Mouse (Mus musculus) gastrocnemius, postnatal 36 days (tissue): ENCODE data around the gene Nrip1. TPM values are rescaled to one million over a fixed set of nuclear protein-coding genes. Genes with fewer than 3 reads are reported as not detected.

Experiments used
- DNase-seq, 2 experiments: peaks; one replicate each; pipeline ENCODE4 v3.0.0; 2022
- intact Hi-C: fragments of 180-260 bp; cut with DNase I; formaldehyde crosslinking; loops from one replicate; pipeline ENCODE4 v1.15.1; 2025
- total RNA-seq, 2 experiments: library from RNA; stranded (reverse); gene quantifications; 2 replicates each; pipeline ENCODE4 v1.2.3; 2021

Nrip1 gene
- total RNA-seq, 2 experiments from 2014 or later, result 38.2 to 40.5 TPM

DNA sequence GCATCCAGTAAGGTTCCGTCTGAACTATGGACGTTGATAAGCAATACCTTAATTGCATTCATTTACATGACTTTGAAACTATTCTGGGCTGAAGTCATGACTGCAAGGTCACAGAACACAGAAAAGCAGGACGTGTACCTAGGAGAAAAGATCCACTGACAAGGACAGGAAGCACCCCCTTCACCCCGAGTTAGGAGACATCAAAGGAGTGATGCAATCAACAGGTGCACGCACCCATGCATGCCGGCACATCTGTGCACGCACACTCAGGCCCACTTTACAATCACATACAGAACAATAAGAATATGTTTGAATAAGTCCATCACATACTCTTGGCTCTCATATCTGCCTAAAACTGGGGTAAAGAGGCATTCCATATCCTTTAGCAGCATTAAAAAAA lies 19.3 kb downstream of the Nrip1 start:
- no peak for DNase-seq
- intact Hi-C loops, result no loop called here

DNA sequence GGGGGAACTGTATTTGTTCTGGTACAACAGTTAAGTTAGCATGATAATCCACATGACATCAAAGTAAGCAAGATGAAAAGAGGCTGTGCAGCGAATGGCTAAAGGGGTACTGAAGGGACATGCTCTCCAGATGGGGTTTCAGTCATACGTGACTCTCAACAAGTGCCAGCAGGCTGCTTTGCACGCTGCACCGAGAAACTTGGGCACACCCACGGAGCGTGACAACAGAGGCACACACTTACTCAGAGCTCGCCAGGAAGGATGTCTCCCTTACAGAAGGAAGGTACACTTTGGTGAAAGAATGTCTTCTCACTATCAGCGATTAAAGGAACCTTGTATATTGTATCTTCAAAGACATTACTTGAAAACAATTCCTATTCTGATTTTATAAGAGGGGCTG lies 22.7 kb downstream of the Nrip1 start:
- no peak for DNase-seq
- intact Hi-C loops, result no loop called here

DNA sequence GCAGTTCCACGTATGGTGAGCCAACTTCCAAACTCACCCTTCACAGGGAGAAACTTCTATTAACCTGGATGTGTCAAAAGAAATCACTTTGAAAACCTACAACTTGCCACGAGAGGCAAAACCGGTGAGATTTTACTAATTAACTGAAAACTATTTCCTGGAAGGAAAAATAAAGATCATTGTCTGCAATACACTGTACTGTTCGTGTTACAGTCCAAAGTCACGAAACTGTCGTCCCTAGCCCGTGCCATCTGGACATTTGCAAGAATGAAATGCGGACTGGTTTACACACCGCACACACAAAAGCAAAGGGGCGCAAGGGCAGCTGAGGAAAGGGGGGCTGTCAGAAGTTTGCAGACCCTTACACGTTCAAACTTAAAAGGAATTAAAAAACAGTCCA lies 24.6 kb downstream of the Nrip1 start:
- intact Hi-C loops, result no loop called here
- no peak for DNase-seq

DNA sequence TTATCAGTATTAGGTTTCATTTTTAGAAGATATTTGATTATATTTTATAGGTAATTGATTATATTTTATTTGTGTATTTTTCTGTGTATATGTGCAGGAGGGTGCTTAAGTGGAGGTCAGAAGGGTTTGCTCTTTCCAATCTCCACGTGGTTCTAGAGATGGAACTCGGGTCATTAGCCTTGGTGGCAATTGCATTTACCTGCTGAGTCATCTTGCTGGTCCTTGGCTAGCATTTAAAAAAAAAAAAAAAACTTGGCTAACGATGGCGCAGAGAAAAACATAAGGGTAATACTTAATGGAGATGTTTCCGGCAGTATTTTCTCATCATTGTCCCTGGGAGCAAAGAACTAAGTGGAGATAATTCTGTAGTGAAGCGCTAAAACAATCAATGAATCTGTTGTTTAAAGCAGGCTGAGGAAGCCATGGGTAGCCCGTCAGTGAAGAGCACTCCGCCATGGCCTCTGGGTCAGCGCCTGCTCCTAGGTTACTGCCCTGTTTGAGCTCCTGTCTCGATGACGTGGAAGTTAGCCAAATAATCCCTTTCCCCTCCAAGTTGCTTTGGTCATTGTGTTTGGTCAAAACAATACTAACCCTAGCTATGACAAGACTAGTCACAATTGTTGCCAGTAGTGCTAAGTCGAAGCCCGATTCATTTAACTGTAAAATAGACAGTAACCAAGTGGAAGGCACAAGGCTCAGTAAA lies 25.8 kb downstream of the Nrip1 start:
- intact Hi-C loops, result no loop called here

DNA sequence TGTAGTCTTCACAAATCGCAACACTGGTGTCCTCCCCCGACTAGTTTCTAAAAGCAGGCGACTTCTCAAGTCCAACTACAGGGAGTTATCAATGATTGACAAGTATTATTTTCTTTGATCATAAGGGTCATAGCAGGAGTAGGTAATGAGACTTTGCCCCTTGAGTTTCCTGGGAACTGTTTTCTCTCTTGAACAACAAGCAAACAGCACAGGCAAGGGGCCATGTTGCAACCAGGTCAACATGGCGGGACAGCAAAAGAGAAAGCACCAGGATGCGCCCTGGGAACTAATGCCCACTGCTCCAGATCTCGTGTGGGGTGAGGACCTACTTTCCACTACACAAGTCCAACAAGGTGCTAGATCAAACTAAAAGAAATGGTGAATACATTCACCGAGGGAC lies 27.3 kb downstream of the Nrip1 start:
- DNase-seq, result no peak
- intact Hi-C loops, result no loop called here

More for the DNA sequence above, 25.8 kb downstream of the Nrip1 start:
- no peak for DNase-seq

DNA sequence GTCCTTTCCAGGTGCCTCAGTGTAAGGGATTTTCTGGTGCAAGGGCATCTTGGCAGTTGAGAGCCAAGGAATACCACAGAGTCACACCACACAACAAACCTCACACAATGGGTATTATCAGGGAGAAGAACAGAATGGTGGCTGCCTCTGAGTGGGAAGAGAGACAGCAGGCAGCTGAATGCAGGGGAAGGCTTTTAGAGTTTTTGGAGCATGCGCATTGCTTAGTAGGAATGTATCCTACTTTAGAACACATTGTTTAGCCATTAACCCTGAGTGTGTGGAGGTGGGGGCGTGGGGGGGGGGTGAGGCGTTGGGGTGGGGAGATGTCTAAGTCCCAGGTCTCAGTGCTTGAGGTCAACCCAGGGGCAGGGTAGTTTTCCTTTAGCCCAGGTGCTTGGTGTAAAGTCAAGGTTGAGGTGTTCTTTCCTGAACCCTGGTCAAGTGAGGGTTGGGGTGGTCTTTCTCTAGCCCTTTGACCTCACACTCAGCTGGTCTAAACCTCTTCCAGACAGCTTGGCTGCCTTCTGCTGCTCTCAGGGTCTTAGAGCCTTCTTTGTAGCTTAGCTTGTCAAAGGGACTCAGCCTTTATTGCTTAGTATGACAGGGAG lies 28.8 kb downstream of the Nrip1 start:
- intact Hi-C loops, result no loop called here
- no peak for DNase-seq

DNA sequence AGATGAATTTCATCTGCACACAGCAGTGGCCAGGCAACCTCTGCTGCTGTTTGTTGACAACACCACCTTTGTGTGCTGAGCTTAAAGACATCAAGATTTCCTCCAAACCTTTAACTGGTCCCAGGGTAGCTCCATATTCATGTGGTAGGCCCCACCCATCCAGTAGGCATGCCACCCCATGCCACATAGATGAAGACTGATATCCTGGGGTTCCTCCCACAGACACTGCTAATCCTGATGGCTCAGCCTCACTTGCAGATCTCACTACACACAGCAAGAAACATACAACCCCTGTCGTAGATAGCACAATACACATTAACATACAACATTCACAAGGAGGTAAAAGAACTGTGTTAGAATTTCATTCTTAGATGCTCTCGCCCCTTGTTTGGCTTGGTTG lies 29.6 kb downstream of the Nrip1 start:
- intact Hi-C loops, result no loop called here
- DNase-seq, result no peak

DNA sequence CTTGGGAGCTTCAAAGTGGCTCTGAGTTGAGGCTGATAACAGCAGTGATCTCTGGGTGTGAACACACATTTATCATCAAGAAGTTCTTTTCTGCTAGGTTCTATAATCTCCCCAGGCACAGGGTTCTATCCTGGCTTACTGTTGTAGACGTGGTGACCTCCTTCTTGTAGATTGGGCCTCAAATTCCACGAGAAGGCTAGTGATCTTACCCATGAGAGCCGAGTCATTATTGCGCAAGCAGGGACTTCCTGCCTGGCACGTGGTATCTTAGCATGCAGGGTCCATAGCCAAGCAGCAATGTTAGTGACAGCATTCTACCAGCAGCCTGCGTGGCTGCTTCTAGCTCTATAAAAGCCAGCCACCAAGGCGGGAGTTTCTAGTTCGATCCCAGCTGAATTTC lies 32.0 kb downstream of the Nrip1 start:
- intact Hi-C loops, result no loop called here
- DNase-seq, result peak in 1 of 2 experiments; percentile 42

DNA sequence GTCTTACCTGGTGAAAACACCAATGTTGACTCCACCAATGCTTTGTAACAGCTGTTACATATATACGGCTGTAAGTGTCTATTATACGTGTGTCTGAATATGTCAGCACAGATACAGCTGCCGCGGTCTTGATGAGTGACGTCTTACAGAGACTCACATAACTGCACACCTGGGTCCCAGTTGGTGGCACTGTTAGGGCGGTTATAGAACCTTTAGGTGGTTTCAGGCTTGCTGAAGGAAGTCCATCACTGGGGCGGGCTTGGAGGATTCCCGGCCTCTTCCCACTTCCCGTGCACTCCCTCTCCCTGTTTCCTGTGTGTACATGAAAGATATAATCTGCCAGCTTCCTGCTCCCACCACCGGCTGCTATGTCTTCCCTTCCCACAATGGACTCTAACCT lies 34.4 kb downstream of the Nrip1 start:
- no peak for DNase-seq
- intact Hi-C loops, result no loop called here

DNA sequence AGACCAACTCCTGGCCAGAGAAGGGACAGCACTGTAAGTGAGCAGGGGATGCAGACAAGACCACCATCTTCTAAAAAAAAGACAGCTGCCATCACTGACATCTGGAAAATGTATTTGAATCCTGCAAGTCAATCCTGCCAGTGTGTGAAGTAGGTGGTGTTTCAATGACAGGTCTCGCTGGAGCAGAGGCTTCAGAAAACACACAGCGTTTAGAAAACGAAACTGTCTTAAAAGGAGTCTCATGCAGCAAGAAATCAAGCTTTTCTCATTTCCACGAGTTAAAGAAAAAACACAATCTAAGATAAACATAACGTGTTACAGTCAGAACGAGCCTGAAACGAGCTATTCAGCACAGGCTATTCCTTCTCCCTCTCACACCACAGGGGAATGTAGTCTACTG lies 36.3 kb downstream of the Nrip1 start:
- no peak for DNase-seq
- intact Hi-C loops, result no loop called here

DNA sequence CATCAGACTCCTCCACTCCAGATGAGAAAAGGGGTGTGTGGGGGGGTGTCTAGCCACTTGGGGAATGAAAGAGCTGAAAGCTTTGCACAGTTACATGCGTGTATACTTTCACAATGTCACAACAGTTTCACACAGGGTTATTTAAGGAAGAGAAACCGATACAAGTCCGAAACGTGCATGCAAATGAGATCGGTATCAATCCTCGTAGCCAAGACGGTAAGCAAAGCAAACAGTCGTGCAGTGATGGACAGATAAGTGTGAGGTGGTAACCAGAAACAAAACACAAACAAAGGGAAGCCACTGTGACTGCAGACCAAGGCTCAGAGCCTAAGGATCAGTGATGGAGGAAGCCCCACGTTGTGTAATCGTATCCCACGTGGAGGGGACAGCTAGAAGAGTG lies 36.7 kb downstream of the Nrip1 start:
- intact Hi-C loops, result no loop called here

DNA sequence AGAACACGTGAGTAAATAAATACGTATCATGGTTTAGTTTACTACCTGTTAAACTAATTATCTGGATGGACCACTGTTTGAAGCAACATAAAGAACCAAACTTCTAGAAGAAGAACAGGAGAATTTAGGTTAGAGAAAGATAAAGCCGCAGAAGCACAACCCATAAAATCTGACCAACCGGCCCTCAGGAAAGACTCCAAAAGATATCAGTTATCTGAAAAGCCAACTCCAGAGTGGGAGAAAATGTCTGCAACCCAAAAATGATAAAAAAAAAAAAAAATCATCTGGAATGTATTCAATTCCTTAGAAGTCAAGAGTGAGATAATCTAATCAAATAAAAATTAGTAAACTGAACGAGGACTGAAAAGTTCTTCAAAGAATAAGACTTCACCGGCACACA lies 37.7 kb downstream of the Nrip1 start:
- DNase-seq, result no peak
- intact Hi-C loops, result no loop called here

More for the DNA sequence above, 36.7 kb downstream of the Nrip1 start:
- DNase-seq, result no peak

DNA sequence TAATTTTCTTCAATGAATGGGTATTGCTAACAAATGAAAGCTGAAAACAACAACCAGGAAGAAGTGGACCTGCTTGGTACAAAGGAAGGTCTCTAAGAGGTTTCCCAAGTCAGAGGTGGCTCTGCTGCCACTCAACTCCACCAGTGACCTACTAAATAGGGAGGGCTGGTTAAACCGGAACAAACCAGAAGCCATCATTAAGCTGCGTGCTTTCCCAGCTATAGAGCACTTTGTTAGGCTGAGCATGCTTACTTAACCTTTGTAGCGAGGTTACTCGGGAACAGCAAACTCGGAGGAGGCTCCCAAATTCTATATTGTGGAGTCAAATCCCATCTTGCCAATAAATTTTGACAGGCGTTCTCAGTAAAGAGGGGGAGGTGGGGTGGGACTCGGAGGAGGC lies 41.5 kb downstream of the Nrip1 start:
- intact Hi-C loops, result no loop called here
- DNase-seq, result no peak

DNA sequence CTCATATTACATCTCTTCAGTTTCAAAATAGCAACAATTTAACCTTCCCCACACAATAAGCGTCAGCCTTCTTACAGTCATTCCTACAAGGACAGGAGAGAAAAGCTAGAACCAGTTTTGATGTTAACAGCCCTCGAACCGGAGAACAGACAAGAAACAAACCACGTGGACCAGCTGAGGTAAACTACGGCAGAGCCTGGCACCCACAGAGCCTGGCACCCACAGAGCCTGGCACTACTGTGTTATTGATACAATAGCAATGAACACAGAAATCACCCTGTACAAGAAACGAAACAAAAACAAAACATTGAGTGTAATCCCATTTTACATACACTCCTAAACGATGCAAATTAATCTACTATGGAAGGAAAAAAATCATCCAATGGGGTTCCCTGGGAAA lies 42.4 kb downstream of the Nrip1 start:
- no peak for DNase-seq
- intact Hi-C loops, result no loop called here

DNA sequence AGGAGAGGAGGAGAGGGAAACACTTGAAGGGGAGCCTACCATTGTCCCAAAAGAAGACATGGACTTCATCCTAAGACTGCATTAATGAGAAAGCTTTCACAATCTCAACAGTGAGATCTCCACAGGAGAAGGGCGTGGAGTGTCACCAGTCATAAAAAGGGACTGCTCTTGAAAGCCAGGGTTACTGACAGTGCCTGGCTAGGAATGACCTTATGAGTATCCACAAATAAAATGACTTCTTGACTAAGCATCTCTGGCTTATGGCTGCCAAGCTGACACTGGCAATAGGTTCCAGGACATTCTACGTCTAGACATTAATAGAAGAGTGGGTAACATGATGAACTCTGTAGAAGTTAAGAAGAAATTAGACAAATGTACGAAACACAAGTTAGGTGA lies 48.3 kb downstream of the Nrip1 start:
- DNase-seq, result no peak

DNA sequence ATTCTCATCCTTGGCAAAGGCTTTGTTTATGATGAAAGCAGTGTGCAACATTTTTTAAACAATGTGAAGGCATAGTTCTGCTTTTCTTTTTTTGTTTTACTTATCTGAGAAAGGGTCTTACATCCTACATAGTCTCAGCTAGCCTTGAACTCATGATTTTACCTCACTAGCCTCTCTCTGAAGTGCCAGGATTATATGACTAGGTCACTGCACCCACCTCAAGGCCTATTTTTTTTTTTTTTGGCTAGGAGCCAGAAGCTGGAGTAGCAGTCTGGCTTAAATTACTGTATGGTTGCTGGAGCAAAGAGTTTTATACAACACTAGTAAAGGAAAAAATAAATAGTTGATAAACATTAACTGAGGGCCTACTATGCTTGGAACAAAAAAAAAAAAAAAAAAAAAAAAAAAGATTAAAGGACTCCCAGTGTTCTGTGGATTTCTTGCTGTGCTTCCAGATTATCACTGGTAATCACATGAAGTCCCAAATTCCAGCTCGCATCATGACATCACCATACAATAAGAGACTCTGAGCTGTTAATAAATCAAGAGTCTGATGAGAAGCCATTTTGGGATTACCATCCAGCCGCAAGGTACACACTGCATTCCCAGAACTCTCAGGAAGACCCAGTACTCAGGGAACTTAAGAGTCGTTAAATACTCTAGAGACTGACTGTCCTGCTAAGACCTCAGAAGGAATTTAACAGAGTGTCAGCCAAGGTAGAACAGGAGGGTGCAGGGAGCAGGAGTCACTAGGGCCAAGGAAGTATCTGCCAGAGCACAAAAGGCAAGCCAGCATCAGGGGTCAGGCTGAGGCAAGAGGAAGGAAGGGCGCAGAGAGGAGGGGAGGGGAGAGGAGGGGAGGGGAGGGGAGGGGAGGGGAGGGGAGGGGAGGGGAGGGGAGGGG lies 49.0 kb downstream of the Nrip1 start:
- intact Hi-C loops, result loop anchor here (10.0 kb wide), 1 partner anchor 110 kb away; no protein-coding TSS in a partner anchor
- peak; percentile 34 to 63 for DNase-seq

More for the DNA sequence above, 48.3 kb downstream of the Nrip1 start:
- intact Hi-C loops, result loop anchor here (10.0 kb wide), 1 partner anchor 109 kb away; no protein-coding TSS in a partner anchor

DNA sequence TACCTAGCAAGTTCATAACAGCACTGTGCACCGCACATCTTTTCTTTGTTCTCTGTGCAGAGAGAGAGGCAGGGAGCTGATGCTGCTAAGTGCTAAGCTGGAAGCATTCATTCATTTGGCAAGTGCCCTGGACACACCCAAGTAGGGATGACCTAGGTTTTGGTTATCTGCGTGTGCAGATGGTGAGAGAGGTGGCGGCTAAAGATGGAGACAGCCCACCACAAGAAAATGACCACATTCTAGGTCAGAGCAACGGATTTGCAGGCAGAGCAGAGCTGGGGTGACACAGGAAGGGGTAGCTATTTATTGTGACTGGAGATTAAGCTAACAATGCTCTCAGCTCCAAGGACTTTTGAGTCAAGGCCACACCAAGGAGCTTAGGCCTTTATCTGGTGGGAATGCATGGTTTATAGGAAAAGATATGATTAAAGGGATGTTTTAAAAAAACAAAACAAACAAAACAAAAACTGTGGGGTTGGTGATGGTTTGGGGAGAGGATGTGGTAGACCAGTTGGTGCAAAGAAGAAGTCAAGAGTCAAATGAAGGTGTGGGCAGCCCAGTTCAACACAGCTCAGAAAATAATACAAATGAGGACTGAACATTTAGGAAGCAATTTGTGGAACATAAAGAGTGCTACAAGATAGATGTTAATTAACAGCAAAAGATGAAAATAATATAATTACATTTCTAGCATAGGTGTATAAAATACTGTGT lies 49.9 kb downstream of the Nrip1 start:
- DNase-seq, result no peak
- intact Hi-C loops, result loop anchor here (10.0 kb wide), 1 partner anchor 111 kb away; no protein-coding TSS in a partner anchor

DNA sequence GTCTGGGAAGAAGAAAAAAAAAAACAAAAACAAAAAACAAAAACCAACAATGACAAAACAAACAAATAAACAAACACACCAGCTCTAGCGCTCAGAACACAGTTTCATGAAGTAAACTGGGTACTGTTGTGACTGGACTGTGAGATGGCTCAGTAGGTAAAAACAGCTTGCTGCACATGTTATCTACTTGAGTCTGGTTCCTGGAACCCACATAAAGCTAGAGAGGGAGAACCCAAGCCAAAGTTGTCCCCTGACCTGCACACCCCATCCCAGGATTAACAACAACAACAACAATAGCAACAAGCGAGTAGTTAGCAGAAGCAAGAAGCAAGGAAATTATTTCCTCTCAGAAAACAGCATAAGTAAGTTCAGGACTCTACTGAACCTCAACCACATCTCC lies 50.5 kb downstream of the Nrip1 start:
- DNase-seq, result no peak
- intact Hi-C loops, result loop anchor here (10.0 kb wide), 1 partner anchor 112 kb away; no protein-coding TSS in a partner anchor

DNA sequence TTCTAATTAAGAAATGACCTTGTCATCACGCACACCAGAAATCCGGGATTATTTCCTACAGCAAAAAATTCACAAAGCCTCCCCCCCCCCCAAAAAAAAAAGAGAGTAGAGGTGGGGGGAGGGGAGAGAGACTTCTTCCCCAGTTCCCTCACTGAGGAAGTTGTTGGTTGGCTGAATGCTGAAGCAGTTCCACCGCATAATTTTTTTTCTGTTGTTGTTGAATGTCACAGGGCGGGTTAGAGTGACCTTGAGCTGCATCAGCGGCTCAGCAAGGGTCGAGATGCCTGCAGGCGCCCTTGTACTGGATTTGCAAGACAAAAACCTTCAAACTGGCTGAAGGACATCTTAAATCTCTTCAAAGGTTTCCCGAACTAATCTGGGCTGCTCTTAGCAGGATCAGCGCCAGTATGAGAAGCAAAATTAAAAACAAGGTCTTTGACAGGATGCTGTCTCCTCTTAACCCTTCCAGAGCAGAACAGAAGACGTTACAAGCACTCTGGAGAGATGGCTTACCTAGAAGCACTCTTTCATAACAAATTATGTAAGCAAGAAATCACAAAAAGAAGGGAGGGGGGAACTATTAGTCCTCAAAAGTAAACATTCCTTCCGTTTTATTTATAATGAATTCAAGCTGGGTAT lies 52.0 kb downstream of the Nrip1 start:
- DNase-seq, result no peak
- intact Hi-C loops, result loop anchor here (10.0 kb wide), 1 partner anchor 113 kb away; no protein-coding TSS in a partner anchor

DNA sequence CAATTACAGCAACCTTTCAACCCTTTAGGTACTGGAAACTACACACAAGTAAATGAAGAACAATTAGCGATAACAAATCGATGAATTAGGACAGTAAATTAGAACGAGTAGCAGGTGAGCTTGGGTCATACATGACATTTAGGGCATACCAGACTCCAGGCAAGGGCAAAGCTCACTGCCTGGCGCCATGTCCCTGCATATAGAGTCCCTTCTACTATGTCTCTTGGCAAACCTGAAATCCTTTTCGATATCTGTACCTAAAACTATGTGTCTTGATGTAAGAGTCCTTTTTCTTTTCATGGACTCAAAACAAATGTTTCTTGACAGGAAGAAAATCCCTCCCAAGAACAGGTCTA lies 53.5 kb downstream of the Nrip1 start:
- intact Hi-C loops, result loop anchor here (10.0 kb wide), 1 partner anchor 115 kb away; no protein-coding TSS in a partner anchor

More for the DNA sequence above, 53.5 kb downstream of the Nrip1 start:
- DNase-seq, result no peak
